In genomic region chr7:132487361-132487760, GRCm38 (mm10) we compare ENCODE assay signal across 16 mouse cellular contexts.
"Had no signal": no experiment of that assay in that cellular context is flagged by ENCODE, and none has a peak within 500 bp of the region (broad histone marks: within the 10 kb centered on the region; RNA-seq: fewer than 3 reads in every experiment).

No protein-coding gene starts in this region.

- H3K4me1 ChIP-seq: limb, embryonic 10.5 days; neural tube, embryonic 12.5 days had no signal

- H3K4me2 ChIP-seq: kidney, embryonic 15.5 days; liver, embryonic 11.5 days; liver, embryonic 15.5 days; midbrain, embryonic 11.5 days; midbrain, embryonic 15.5 days; neural tube, embryonic 12.5 days had no signal

- H3K27me3 ChIP-seq: kidney, embryonic 15.5 days; midbrain, embryonic 15.5 days; neural tube, embryonic 12.5 days had no signal

- ATAC-seq: lung, postnatal 0 days; midbrain, embryonic 15.5 days had no signal

- H3K27ac ChIP-seq: kidney, embryonic 15.5 days; left cerebral cortex, adult 2 months; limb, embryonic 10.5 days; liver, embryonic 15.5 days; midbrain, embryonic 15.5 days; neural tube, embryonic 12.5 days had no signal

- H3K9ac ChIP-seq: kidney, embryonic 15.5 days; liver, embryonic 15.5 days; midbrain, embryonic 15.5 days; neural tube, embryonic 12.5 days had no signal

- H3K36me3 ChIP-seq: kidney, embryonic 15.5 days; limb, embryonic 10.5 days; liver, embryonic 15.5 days; midbrain, embryonic 15.5 days; neural tube, embryonic 12.5 days had no signal

- H3K9me3 ChIP-seq: kidney, embryonic 15.5 days; limb, embryonic 10.5 days; liver, embryonic 15.5 days; midbrain, embryonic 15.5 days; neural tube, embryonic 12.5 days had no signal

- DNase-seq: lung, adult 2 months; lung, postnatal 36 days; retina, postnatal 1 day; right cerebral cortex, postnatal 4 days; spleen, adult 18-20 months; thymus, adult 18-20 months; thymus, postnatal 14 days had no signal

- H3K4me3 ChIP-seq: kidney, embryonic 15.5 days; left cerebral cortex, adult 2 months; limb, embryonic 10.5 days; liver, embryonic 15.5 days; midbrain, embryonic 15.5 days; neural tube, embryonic 12.5 days had no signal
